Mouse (Mus musculus): ENCODE data around the gene Rac3. TPM values are rescaled to one million over a fixed set of nuclear protein-coding genes. Genes with fewer than 3 reads are reported as not detected.
A peak's percentile ranks its signal among the peaks of the same experiment; 100 is the strongest.

Gene Rac3
- total RNA-seq, 2 experiments from 2014 or later = 1.3 to 1.6 TPM

DNA sequence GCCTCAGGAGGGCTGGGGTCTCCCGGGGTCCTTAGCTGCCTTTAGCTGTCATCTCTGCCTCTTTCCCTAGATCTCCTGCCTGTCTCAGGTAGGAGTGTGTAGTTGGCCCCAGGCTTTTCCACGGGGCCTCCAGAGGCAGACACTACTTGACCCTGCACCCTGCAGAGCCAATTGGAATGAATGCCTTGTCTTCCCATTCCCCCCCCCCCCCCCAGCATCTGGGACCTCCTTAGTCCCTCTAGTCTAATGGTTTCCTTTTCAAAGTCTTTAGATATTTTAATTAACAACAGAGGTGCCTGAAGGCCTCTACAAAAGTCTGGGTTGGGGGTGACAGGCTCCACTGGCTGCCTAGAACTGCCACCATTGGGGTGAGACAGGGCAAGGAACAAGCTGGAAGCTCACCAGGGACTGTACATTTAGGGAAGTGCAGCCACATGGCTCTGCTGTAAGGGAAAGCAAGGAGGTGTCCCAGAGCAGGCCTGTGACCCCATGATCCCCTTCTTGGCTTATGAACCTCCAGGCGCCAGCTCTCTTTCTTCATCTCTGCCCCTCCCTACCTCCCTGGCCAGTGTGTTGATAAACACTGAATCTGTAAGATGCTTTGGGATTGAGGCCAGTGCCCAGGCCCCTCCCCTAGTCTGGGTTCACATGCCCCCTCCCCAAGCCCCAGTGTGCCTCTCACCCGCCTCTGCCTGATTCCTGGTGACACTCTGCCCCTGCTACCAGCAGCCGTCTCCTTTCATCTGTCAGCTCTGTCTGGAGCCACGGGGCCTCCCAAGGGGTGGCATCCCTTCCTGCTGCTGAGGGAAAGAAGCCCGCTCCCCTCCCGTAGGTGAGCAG, 16.6 kb upstream of the Rac3 start:
- no peak for DNase-seq
- intact Hi-C loops (cut with DNase I) = no loop called here

DNA sequence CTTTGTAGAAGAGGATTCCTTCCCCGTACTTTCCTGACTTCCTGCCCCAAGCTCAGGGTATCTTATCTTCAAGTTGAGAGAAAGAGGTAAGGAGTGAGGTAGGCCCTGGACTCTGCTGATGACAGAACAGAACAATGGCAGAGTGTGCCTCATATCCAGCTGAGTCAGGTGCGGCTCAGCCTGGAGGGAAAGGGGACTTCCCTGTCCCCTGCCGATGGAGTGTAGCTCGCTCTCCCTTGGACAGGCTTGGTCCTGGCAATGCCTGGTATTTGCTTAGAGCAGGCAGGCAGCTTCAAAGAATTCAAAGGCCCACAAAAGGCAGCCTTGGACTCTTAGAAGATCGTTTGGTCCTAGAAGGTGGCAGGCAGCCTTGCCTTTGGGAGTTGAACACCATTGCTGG, 15.2 kb upstream of the Rac3 start:
- DNase-seq = no peak
- intact Hi-C loops (cut with DNase I) = no loop called here

DNA sequence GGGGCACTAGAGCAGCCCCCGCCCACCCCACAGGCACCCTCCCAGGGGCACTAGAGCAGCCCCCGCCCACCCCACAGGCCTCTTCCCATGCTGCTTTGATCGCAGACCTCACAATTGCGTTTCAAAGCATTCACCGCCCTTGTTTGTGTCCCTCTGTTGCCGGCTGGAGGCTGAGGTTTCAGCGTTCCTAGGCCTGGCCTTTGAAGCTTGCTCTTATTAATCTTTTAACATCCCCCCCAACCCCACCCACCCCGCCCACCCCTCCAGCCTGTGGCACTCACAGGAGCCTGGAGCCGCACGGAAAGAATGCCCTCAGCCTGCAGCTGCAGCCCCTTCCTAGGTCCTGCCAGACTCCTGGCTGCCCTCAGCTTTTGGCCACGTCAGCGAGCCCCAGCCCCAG, 14.0 kb upstream of the Rac3 start:
- no peak for DNase-seq
- intact Hi-C loops (cut with DNase I) = no loop called here

- intact Hi-C loops (cut with DNase I) = no loop called here
Observed at GRCm38 (mm10) chr11:120707969-120708368, 13.3 kb upstream of the Rac3 start.

GRCm38 (mm10) chr11:120709551-120709950, 11.7 kb upstream of the Rac3 start:
- intact Hi-C loops (cut with DNase I) = no loop called here
- no peak for DNase-seq

More at GRCm38 (mm10) chr11:120707969-120708368, 13.3 kb upstream of the Rac3 start:
- no peak for DNase-seq

DNA sequence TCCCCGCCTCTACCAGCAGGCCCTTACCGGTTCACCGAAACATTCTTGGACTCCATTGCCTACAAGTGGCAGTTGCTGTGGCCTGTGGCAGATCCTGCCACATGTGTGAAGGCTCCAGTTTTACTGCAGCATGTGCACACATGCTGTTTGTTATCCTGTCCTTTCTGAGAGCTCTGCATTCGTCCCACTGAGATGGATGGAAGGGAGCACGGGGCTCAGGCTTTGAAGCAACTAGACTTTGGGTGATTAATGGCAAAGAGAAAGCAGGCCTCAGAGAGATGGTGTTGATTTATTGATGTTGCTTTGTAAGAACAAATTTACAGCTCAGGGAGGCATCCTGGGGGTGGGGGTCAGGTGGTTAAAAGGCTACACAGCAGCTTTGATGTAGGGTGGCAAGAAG, 10.6 kb upstream of the Rac3 start:
- no peak for DNase-seq
- intact Hi-C loops (cut with DNase I) = loop anchor here (5.0 kb wide), 3 partner anchors 133 to 223 kb away; no protein-coding TSS in a partner anchor

DNA sequence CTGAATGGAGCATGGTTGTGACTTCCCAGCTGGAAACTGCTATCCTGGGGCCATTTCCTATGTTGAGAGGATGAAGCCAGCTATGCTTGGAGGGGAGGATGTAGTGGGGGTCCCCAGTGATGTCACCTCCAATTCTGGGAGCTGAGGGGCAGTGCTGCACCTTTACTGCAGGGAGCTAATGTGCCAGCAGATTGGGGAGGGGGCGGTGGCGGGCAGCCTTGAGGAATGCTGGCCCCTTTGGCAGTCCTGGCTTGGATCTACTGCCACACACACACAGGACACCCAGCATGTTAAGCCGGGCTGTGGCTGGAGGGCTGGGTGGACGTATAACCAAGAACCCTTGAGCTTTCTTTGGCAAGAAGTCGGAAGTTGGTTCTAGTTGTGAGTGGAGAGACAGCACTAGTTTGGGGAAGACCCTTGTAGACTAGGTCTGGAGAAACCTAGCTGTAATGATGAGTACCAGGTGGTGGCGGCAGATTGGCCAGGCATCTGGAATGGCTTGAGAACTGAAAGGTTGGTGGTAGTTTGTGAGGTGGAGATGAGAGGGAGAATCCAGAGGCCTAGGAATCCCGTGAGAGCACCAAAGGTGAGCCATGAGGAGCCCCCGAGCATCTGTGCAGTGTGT, 9.2 kb upstream of the Rac3 start:
- DNase-seq = no peak
- intact Hi-C loops (cut with DNase I) = loop anchor here (1.0 to 5.0 kb wide), 5 partner anchors 53 to 225 kb away; no protein-coding TSS in a partner anchor

DNA sequence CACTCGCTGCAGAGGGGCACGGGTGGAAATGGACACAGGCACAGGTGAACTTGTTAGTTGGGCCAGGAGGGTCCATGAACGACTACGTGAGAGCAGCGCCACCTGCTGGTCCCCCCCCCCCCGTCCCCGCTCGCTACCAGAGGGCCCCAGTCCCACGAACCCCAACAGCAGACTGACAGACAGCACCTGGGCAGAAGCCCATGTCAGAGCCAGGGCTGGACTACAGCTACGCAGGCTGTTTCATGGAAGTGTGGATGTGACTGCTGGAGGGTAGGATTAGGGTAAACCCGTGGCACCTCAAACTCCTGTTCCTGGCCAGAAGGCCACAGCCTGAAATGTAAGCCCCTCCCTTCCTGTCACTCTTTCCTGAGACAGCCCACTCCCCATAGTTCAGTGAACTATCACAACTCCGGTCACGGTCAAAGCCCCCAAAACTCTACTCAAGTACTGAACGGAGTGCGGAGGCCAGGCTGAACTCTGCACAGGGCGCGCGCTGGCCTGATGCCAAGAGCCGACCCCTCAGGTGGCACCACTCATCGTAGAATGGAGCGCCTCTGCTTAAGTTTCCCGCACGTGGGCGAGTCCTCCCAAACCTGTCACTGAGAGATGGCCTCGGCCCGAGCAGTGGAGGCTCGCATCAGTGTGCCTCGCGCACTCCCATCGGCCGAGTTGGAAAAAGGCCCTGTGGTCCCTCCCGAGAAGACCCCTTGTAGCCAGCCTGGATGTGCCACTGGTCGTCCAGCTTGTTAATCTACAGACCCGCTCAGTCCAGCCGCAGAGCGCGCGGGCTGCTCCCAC, 8.3 kb upstream of the Rac3 start:
- peak; percentile 68 to 69 for DNase-seq
- intact Hi-C loops (cut with DNase I) = loop anchor here (1.0 to 5.0 kb wide), 5 partner anchors 54 to 226 kb away; no protein-coding TSS in a partner anchor

DNA sequence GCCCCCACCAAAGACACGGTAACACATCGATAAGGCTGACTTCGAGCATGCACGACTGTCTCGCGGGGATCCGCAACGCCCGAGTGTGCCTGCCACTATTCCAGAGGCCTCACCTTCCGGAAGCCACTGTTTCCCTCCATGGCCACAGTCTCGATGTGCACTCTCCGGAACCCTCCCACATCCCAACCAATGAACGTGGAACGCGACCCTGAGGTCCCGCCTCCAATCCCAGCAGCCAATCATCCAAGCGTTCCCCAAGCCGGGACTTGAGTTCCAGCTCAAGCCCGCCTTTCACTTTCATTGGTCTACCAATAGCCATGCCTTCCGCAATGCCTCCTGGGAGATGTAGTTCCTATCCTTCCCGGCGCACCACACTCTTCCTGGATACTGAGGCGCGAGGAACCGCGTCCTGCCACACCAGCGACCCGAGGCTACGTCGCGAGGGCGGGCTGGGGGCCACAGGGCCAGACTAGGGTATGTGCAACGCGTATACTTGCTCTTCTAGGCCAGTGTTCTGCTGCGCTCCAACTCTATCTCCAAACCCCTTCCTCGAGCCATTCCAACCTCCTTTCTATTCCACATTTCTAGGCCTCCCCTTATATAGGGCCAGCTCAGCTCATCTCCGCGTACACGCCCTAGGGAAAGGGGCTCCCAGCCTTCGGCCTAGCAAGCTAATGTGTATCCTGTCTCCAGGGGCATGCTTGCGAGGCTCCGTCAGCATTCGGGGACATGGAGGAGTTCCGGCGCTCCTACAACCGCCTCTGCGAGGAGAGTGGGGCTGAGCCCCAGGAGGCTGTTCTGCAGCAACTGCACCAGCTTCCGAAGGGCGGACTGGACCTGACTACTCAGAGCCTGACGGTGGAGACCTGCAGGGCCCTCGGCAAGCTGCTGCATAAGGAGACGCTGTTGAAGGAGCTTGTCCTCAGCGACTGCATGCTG, 7.4 kb upstream of the Rac3 start, which contains the start of the genes Cenpx and Lrrc45:
Cenpx (minus strand) TSS at position 159 of the 939 bp plus-strand sequence.
Lrrc45 (plus strand) TSS at position 346 of the 939 bp plus-strand sequence.
- DNase-seq = peak; percentile 94 to 95
- intact Hi-C loops (cut with DNase I) = loop anchor here (2.0 to 5.0 kb wide), 4 partner anchors 95 to 227 kb away; no protein-coding TSS in a partner anchor

DNA sequence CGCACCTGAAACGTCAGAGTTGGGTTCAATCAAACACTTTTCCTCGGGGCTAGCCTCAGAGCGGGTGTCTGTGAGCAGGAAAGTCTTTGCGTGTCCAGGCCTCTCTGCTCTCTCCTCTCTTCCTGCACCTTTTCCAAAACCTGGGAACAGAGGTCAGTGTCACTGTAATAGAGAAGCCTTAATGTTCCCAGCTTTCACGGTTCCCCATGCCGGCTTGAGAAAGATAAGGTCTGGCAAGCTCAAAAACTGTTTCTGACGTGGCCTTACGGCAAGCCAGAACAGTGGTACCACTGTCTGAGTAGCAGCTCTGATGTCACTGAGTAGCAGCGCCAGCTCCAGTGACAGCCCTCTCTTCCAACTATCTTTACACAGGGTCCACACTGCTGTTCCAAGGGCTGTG, 6.7 kb upstream of the Rac3 start:
- intact Hi-C loops (cut with DNase I) = loop anchor here (5.0 kb wide), 3 partner anchors 137 to 227 kb away; no protein-coding TSS in a partner anchor

GRCm38 (mm10) chr11:120715131-120715530, 6.1 kb upstream of the Rac3 start:
- DNase-seq = no peak
- intact Hi-C loops (cut with DNase I) = no loop called here

More for the DNA sequence above, 6.7 kb upstream of the Rac3 start:
- no peak for DNase-seq

DNA sequence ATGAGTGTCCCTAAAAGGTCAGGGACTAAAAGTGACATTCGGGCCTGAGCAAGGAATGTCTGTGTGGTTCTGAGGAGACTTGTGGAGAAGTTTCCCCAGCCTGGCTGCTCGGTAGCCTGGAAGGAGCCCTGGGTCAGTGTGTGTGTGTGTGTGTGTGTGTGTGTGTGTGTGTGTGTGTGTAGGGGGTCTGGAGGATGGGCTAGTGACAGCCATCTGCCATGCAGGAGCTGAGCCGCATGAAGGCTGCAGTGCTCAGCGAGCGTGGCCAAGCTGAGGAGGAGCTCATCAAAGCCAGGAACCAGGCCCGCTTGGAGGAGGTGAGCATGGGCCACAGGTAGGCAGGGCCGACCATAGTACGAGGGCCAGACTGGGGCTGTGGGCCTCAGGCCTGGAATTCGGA, 2.0 kb upstream of the Rac3 start:
- DNase-seq = no peak

DNA sequence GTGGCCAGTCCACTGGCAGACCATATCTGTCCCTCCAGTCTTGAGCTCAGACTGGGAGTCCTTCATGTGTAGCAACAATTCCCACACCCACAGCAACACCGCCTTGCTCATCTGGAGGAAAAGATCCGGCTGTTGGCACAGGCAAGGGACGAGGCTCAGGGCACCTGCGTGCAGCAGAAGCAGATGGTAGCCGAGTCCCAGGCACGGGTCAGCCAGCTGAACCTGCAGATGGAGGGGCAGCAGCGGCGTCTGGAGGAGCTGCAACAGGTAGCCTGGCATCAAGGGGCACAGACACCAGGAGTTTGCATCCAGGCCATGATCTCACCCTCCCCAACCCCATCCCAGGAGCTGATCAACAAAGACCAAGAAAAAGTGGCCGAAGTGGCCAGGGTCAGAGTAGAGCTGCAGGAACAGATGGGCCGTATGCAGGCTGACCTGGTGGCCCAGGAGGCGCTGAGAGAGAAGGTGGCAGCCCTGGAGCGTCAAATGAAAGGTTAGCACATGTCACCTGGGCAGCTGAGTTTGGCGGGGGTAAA, 1.4 kb upstream of the Rac3 start:
- DNase-seq = no peak
- intact Hi-C loops (cut with DNase I) = loop anchor here (1.0 to 5.0 kb wide), 3 partner anchors 56 to 321 kb away; no protein-coding TSS in a partner anchor

More for the DNA sequence above, 2.0 kb upstream of the Rac3 start:
- intact Hi-C loops (cut with DNase I) = no loop called here

DNA sequence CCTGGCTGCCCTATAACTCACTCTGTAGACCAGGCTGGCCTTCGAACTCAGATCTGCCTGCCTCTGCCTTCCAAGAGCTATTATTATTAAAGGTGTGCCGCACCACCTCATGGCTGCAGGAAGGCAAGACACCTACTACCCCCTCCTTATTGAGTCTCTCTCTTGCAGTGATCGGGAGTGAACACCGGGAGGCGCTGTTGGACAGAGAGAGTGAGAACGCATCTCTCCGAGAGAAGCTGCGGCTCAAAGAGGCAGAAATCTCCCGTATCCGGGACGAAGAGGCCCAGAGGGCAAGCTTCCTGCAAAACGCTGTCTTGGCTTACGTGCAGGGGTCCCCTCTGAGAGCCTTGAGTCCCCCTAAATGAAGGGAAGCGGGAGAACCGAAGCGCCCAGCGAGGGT, 820 bp upstream of the Rac3 start:
- intact Hi-C loops (cut with DNase I) = loop anchor here (1.0 to 5.0 kb wide), 3 partner anchors 56 to 321 kb away; no protein-coding TSS in a partner anchor

GRCm38 (mm10) chr11:120722067-120722630, 879 bp downstream of the Rac3 start:
- intact Hi-C loops (cut with DNase I) = loop anchor here (5.0 kb wide), 1 partner anchor 180 kb away; no protein-coding TSS in a partner anchor
- DNase-seq = no peak

More for the DNA sequence above, 820 bp upstream of the Rac3 start:
- peak; percentile 90 to 95 for DNase-seq

DNA sequence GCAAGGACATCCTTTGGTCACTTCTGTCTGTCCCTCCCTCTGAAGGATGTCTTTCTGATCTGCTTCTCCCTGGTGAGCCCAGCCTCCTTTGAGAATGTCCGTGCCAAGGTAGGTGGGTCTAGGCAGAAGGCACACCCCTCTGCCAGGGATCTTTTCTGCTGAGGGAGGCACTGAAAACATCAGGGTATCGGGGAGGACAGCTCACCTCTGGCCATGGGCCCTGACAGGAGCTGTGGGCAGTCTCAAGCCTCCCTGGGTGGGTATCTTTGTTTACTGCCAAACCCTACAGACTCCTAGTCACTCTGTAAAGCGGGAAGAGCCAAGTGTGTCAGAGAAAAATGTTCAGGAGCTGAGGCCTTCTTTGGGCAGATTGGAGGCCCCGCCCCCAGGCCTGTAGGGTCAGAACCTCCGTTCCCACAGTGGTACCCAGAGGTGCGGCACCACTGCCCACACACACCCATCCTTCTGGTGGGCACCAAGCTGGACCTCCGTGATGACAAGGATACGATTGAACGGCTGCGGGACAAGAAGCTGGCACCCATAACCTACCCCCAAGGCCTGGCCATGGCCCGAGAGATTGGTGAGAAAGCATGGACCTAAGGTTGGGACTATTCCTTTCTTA, 1.6 kb downstream of the Rac3 start:
- no peak for DNase-seq
- intact Hi-C loops (cut with DNase I) = loop anchor here (5.0 kb wide), 1 partner anchor 179 kb away; no protein-coding TSS in a partner anchor

DNA sequence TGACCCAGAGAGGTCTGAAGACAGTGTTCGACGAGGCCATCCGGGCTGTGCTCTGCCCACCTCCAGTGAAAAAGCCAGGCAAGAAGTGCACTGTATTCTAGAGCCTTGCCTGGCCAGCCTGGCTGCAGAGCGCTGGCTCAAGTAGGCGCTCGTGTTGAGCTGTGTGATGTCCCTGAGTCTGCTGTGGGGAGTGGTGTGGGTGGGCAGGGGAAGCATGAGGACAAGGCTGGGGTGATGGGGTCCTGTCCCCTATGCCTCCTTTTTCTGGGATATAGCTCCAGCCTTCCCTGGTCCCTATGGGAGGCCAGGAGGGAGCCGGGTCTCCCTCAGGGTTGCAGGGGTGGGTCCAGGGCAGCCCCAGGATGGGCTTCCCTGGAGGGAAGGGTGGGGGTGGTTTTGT, 2.2 kb downstream of the Rac3 start:
- intact Hi-C loops (cut with DNase I) = loop anchor here (5.0 kb wide), 1 partner anchor 179 kb away; no protein-coding TSS in a partner anchor
- DNase-seq = no peak
